Mouse (Mus musculus) kidney, adult 11 months (tissue): ENCODE data around the gene Zfp37.
"Not testable (repeated sequence)": the region's sequence is repeated elsewhere in the genome, so short reads cannot be mapped to it uniquely, and the experiment has no call there.

Experiments
- DNase-seq: peaks from one replicate; pipeline ENCODE4 v3.0.0; 2022

Gene Zfp37

DNA sequence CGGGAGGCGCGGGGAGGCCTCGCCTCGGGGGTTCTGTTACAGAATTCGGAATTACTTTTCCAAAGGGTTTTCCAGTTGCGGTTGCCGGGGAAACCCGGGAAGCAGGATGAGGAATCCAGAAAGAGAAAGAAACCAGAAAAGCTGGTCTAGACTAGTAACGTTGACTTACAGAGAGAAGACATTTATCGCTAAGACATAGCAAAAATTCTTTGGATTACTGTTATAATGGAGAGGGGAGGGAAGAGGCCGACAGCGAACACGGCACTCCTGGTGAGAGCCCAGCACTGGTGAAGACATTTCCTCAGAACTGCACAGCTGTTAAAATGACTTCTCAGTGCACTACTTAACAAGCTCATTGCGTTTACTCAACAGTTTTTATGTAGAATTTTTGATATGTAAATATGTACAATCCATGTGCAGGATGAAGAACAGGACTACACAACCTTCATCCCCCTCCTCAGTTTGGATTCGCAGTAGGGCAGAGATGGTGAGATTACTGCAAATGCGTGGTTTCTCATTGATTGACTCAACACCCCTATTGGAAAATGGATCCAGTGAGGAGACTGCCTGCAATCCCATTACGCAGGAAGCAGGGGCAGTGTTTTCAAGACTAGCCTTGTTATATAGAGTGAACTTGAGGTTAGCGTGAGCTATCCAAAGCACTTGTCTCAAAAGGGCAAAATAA lies 22.0 kb downstream of the Zfp37 start:
- no peak for DNase-seq

DNA sequence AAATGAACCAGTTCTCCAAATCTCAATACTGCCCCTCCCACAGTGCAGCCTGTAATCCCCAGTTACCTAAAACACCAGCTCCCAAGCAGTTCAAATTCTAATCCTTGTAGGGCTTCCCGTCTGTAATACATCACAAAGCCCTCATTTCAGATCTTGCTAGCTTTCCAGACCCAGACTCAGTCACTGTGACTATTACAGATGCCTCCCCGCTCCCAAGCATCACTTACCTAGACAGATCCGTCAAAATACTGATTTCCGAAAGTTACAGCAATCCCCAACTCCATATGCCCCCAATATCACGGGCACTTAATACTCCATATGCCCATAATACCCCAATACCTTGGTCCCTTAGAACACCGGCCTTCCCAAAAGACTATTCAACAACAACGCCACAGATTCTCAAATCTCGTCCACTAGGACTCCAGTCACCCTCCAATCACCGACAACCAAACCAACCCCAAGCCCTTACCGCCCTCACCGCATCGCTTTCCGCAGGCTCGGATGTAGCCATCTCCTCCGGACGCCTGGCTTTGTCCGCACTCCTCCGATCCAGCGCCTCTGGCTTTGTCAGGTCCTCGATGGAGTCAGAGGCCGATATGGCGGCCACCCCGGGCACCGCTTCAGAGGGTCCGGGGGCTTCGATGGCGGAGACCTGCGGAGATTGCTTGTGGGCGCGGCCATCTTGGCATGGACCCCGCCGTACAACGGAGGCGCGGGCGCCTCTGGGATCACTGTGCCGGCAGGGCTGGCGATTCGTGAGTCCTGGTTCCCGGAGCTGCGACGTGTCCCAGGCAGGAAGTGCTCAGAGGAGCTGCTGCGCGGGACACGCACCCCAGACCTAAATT lies 22.8 kb downstream of the Zfp37 start:
- peak; percentile 81 for DNase-seq

GRCm38 (mm10) chr4:62199923-62200529 lies 30.8 kb downstream of the Zfp37 start:
- no peak for DNase-seq

DNA sequence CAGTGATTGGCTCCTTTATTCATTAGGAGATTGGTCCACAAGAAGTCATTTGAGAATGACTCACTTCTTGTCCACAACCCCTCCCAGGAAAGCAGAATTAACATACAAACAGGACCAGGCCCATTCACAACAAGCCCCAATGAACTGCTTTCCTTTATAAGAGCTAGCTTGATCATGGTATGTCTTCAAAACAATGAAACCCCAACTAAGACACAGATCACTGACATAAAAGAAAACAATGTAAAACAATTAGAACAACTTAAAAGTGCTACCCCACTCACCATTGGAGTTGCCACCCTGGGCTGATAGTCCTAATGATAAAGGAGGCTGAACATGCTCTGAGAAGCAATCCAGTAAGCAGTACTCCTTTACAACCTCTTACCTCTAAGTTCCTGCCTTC lies 42.1 kb downstream of the Zfp37 start:
- no peak for DNase-seq

- no peak for DNase-seq
Observed at GRCm38 (mm10) chr4:62177282-62177681, 53.6 kb downstream of the Zfp37 start.

DNA sequence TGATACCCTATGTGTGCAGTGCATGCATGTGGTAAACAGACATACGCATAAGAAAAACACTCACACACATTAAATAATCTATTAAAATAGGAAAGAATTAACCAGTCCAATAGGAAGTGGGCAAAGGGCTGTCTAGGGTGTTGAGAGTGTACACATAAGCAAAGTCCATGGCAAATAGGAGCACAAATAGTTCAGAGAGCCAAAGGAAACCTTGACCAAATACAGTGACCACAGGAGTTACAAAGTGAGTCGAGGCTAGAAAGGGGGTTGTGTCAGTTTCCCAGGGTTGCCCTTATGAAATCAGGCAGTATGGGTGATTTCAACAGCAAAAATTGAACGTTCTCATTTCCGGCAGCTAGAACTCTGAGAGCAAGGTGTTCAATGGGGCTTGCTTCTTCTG lies 56.4 kb downstream of the Zfp37 start:
- DNase-seq, result no peak

DNA sequence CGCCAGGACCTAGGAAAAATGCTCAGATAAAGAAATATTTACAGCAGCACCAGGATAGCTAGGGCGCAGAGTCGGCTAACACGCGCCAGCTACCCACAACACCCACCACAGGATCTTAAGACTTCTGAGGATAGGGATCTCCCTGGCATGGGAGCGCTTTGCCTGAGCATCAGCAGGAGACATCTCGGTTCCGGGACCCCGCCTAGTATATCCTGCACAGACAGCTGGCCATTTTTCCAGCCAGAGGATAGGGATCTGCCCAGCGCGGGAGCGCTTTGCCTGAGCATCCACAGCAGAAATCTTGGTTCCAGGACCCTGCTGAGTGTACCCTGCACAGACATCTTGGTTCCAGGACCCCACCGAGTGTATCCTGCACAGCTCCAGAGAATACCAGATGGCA lies 63.2 kb downstream of the Zfp37 start:
- DNase-seq, result not testable (repeated sequence)

DNA sequence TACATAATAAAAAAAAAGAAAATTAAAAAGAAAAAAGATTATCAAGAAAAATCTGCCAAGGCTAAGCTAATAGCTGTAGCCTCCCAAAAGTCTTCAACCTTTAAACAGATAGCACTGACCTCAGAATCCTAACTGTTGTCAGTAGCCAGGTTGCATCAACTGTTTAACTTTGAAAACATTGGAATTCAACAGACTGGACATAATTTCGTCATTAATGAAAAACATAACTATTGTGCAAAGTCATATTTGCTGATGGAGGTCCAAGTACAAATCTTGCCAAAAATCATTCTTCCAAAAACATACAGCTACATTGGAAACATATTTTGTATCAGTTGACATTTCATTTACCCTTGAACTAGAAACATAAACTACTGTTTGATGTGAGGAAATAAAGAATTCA lies 72.4 kb downstream of the Zfp37 start:
- no peak for DNase-seq

DNA sequence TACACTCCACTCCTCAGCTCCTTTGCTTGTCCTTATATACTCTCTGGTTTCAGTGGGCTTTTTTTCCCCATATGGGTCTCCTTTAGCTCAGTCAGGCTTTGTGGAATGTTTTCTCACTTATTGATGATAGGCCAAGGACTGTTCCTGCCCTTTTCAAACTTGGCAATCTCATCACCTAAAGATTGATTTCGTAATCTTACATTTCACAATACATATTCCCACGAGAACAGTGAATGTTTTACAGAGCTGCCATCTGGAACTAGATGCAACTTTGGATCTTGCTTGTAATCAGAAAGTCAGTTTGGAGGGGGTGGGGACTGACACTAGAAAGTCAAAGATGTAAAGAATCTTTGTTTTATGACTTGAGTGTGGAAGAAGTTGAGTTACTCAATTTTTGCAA lies 80.0 kb downstream of the Zfp37 start, which contains the start of gene Mup21:
Gene Mup21, minus strand, starts transcription at position 53 of the 400 bp plus-strand sequence.
- DNase-seq, result no peak
